Mouse (Mus musculus) neural tube, embryonic 13.5 days (tissue): ENCODE measurements at regions not wholly inside any gene's neighbourhood (a gene's known extent, or its start where the extent isn't known, plus 50 kb on each side); places are given as distances from the start of the nearest gene placed in this dataset.

Experiments
- ATAC-seq: fragments of 200-750 bp; cut with Nextera tagmentation; 2 replicates; pipeline ENCODE4 v1.8.0; 2017; ENCODE audit warnings: low read depth, mild to moderate bottlenecking, moderate TSS enrichment, moderate library complexity
- H3K27ac ChIP-seq: fragments of 300-500 bp; sonication (generic); replicated peaks from 2 replicates; pipeline ENCODE4 v1.5.1; 2015; ENCODE audit warnings: moderate library complexity, mild to moderate bottlenecking, inconsistent platforms
- H3K27me3 ChIP-seq: fragments of 300-500 bp; sonication (generic); 2 replicates; pipeline ENCODE4 v1.6.1; 2015; ENCODE audit warnings: mild to moderate bottlenecking, inconsistent platforms
- H3K36me3 ChIP-seq: fragments of 300-500 bp; sonication (generic); 2 replicates; pipeline ENCODE4 v1.6.1; 2015; ENCODE audit warnings: mild to moderate bottlenecking, inconsistent platforms
- H3K4me1 ChIP-seq: fragments of 300-500 bp; sonication (generic); replicated peaks from 2 replicates; pipeline ENCODE4 v1.6.1; 2015; ENCODE audit warnings: inconsistent platforms
- H3K4me2 ChIP-seq: fragments of 300-500 bp; sonication (generic); 2 replicates; pipeline ENCODE4 v1.6.1; 2015; ENCODE audit warnings: inconsistent platforms, mild to moderate bottlenecking, moderate library complexity
- H3K4me3 ChIP-seq: fragments of 300-500 bp; sonication (generic); 2 replicates; pipeline ENCODE4 v1.5.1; 2015; ENCODE audit warnings: mild to moderate bottlenecking, inconsistent platforms
- H3K9ac ChIP-seq: fragments of 300-500 bp; sonication (generic); 2 replicates; pipeline ENCODE4 v1.6.1; 2015; ENCODE audit warnings: moderate library complexity, mild to moderate bottlenecking, inconsistent platforms
- H3K9me3 ChIP-seq: fragments of 300-500 bp; sonication (generic); 2 replicates; pipeline ENCODE4 v1.6.1; 2016; ENCODE audit warnings: inconsistent platforms
- WGBS: fragments of 180-500 bp; shearing (Covaris S2); methylation state at CpG from one replicate; pipeline ENCODE4 v1.1.7; 2015; 5-methylcytosine and 5-hydroxymethylcytosine counted together

DNA sequence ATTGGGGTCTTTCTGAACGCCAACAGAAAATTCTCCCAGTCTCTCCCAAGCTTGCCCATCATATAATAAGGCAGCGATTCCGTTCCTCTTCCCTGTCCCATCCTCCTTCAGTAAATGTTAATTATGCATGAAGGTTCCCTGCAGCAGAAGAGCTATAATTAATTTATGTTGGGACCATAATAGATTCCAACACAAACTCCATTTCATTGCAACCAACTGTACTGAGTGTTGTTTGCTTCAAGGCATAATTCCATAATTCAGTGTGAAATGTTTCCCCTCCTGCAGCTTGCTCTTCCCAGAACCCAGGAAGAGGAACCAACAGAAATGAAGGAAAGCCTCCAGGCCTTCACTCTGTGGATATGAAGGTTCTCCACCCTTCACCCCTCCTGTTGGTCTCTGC lies 129.0 kb upstream of the B3gat1 start:
- H3K27me3 ChIP-seq = no peaks in the 10 kb centered on the region
- H3K36me3 ChIP-seq = no peaks in the 10 kb centered on the region
- no peaks in the 10 kb centered on the region for H3K4me1 ChIP-seq
- H3K9me3 ChIP-seq = no peaks in the 10 kb centered on the region
- no peak for ATAC-seq
- 74% methylated on average over 3 of the region's 3 CpGs for WGBS
- no peak overlapping the region for H3K4me2 ChIP-seq
- H3K9ac ChIP-seq = no peak overlapping the region
- H3K4me3 ChIP-seq = no peak overlapping the region
- H3K27ac ChIP-seq = no peak overlapping the region

GRCm38 (mm10) chr9:26611711-26612437 lies 121.7 kb upstream of the B3gat1 start:
- Histone ChIP-seq H3K9ac (no peak overlapping the region), H3K27ac (no peak overlapping the region), H3K4me2 (no peak overlapping the region), H3K36me3 (no peaks in the 10 kb centered on the region), H3K4me3 (no peak overlapping the region), H3K4me1 (no peaks in the 10 kb centered on the region), H3K27me3 (no peaks in the 10 kb centered on the region), H3K9me3 (0 out of 2 replicates have a peak, but pooled peaks cover 4% of the 10 kb centered on the region)
- 71% methylated on average over 6 of the region's 6 CpGs for WGBS
- ATAC-seq = no peak

GRCm38 (mm10) chr9:26622840-26623448 lies 110.6 kb upstream of the B3gat1 start:
- Histone ChIP-seq H3K27me3 (no peaks in the 10 kb centered on the region), H3K4me1 (no peaks in the 10 kb centered on the region), H3K9ac (no peak overlapping the region), H3K36me3 (no peaks in the 10 kb centered on the region), H3K9me3 (no peaks in the 10 kb centered on the region), H3K4me3 (no peak overlapping the region), H3K4me2 (no peak overlapping the region), H3K27ac (no peak overlapping the region)
- WGBS = 95% methylated on average over 1 of the region's 1 CpGs
- ATAC-seq = no peak

DNA sequence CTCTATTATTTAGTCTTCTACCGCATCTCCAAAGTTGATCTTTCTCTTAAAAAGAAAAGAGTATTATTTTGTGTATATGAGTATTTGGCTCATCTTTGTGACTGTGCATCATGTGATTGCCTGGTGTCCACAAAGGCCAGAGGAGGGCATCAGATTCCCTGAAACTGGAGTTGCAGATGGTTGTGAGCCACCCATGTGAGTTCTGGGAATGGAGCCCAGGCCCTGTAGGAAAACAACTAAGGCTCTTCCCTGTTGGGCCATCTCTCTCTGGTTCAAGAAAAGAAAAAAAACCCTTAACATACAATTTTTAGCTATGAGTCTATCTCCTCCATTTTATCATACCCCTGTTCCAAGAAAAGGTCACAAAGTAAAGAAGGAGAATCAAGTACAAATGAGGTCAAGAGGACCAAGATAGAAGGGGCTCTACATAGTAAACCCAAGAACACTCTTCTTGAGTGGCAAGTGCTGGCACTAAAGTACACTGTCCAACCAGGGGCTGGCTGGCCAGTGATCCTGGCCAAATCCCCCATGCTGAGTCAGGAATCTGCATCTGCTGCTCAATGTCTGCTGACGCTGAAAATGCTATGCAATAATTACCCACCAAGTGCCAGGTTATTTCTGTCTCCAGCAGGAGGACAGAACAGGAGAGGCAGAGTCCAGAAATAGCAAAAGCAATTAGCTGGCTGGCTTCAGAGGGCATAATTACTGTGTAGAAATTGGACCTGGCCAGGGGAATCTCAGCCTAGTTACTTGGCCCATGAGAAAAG lies 108.2 kb upstream of the B3gat1 start:
- WGBS = 85% methylated on average over 2 of the region's 2 CpGs
- Histone ChIP-seq H3K9ac (no peak overlapping the region), H3K4me3 (no peak overlapping the region), H3K9me3 (no peaks in the 10 kb centered on the region), H3K4me1 (no peaks in the 10 kb centered on the region), H3K36me3 (no peaks in the 10 kb centered on the region), H3K27ac (no peak overlapping the region), H3K4me2 (no peak overlapping the region), H3K27me3 (no peaks in the 10 kb centered on the region)
- ATAC-seq = no peak

- Histone ChIP-seq H3K4me1 (no peaks in the 10 kb centered on the region), H3K4me2 (no peak overlapping the region), H3K27me3 (no peaks in the 10 kb centered on the region), H3K9ac (no peak overlapping the region), H3K27ac (no peak overlapping the region), H3K4me3 (no peak overlapping the region), H3K9me3 (no peaks in the 10 kb centered on the region), H3K36me3 (no peaks in the 10 kb centered on the region)
- no peak for ATAC-seq
- WGBS = 90% methylated on average over 8 of the region's 8 CpGs
Observed at GRCm38 (mm10) chr9:26632891-26633650, 100.5 kb upstream of the B3gat1 start.

GRCm38 (mm10) chr9:26635211-26635610 lies 98.3 kb upstream of the B3gat1 start:
- Histone ChIP-seq H3K4me2 (no peak overlapping the region), H3K4me1 (no peaks in the 10 kb centered on the region), H3K36me3 (no peaks in the 10 kb centered on the region), H3K27ac (no peak overlapping the region), H3K9me3 (no peaks in the 10 kb centered on the region), H3K9ac (no peak overlapping the region), H3K27me3 (no peaks in the 10 kb centered on the region), H3K4me3 (no peak overlapping the region)
- ATAC-seq = no peak

DNA sequence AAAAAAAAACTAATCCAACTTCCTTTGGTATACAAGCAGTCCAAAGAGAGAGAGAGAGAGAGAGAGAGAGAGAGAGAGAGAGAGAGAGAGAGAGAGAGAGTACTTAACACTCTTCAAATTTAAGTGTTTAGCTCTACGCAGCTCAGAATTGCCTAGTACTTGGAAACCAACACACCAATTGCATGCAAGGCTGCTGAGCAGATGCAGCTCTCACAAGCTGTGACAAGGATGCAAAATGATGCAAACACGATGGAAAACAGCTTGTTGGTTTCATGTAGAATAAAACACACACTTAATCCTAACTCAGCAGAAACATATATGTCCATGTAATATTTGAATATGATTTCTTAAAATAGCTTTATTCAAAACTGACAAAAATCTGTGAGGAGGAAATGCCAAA lies 94.9 kb upstream of the B3gat1 start:
- 90% methylated on average over 2 of the region's 2 CpGs for WGBS

GRCm38 (mm10) chr9:26642302-26642701 lies 91.2 kb upstream of the B3gat1 start:
- no peak overlapping the region for H3K9ac ChIP-seq
- H3K4me1 ChIP-seq = no peaks in the 10 kb centered on the region
- H3K27ac ChIP-seq = no peak overlapping the region
- H3K27me3 ChIP-seq = no peaks in the 10 kb centered on the region
- no peaks in the 10 kb centered on the region for H3K36me3 ChIP-seq
- 78% methylated on average over 2 of the region's 2 CpGs for WGBS
- no peak overlapping the region for H3K4me2 ChIP-seq
- H3K4me3 ChIP-seq = no peak overlapping the region
- ATAC-seq = no peak
- H3K9me3 ChIP-seq = no peaks in the 10 kb centered on the region

More for the DNA sequence above, 94.9 kb upstream of the B3gat1 start:
- Histone ChIP-seq H3K9ac (no peak overlapping the region), H3K4me1 (no peaks in the 10 kb centered on the region), H3K36me3 (no peaks in the 10 kb centered on the region), H3K4me2 (no peak overlapping the region), H3K9me3 (no peaks in the 10 kb centered on the region), H3K27me3 (no peaks in the 10 kb centered on the region), H3K4me3 (no peak overlapping the region), H3K27ac (no peak overlapping the region)
- ATAC-seq = no peak

- Histone ChIP-seq H3K4me3 (no peak overlapping the region), H3K9ac (no peak overlapping the region), H3K36me3 (no peaks in the 10 kb centered on the region), H3K4me2 (no peak overlapping the region), H3K27me3 (no peaks in the 10 kb centered on the region), H3K4me1 (no peaks in the 10 kb centered on the region), H3K27ac (no peak overlapping the region), H3K9me3 (no peaks in the 10 kb centered on the region)
- ATAC-seq = no peak
- 85% methylated on average over 4 of the region's 4 CpGs for WGBS
Observed at GRCm38 (mm10) chr9:26642831-26643230, 90.7 kb upstream of the B3gat1 start.

- Histone ChIP-seq H3K4me2 (no peak overlapping the region), H3K27ac (no peak overlapping the region), H3K4me1 (no peaks in the 10 kb centered on the region), H3K9me3 (no peaks in the 10 kb centered on the region), H3K4me3 (no peak overlapping the region), H3K27me3 (no peaks in the 10 kb centered on the region), H3K36me3 (no peaks in the 10 kb centered on the region), H3K9ac (no peak overlapping the region)
- 79% methylated on average over 7 of the region's 7 CpGs for WGBS
- no peak for ATAC-seq
Observed at GRCm38 (mm10) chr9:26649506-26649905, 84.0 kb upstream of the B3gat1 start.

DNA sequence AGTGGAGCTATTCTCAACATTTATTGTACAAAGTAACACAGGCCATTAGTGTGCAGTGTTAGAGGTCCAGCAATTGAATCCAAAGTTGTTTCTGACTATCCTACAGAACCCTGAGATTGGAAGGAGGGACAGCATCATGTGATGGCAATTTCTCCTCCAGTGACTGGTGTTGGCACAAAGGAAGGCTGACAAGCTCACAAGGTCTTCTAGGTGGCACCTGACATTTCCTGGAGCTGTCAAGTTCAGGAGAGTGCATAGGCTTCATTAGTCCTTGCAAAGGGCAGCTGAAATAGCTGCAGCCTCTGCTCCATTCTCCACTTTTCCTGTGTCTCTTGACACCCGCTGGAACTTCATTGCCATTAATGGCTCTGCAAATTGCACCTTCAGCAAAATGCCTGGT lies 80.6 kb upstream of the B3gat1 start:
- Histone ChIP-seq H3K27ac (no peak overlapping the region), H3K4me1 (no peaks in the 10 kb centered on the region), H3K4me2 (no peak overlapping the region), H3K27me3 (no peaks in the 10 kb centered on the region), H3K4me3 (no peak overlapping the region), H3K36me3 (no peaks in the 10 kb centered on the region), H3K9me3 (no peaks in the 10 kb centered on the region), H3K9ac (no peak overlapping the region)
- no peak for ATAC-seq
- 54% methylated on average over 1 of the region's 1 CpGs for WGBS

- Histone ChIP-seq H3K36me3 (no peaks in the 10 kb centered on the region), H3K27ac (no peak overlapping the region), H3K4me1 (no peaks in the 10 kb centered on the region), H3K9me3 (no peaks in the 10 kb centered on the region; the same call in 1 of the 2 replicates), H3K9ac (no peak overlapping the region), H3K27me3 (no peaks in the 10 kb centered on the region), H3K4me3 (no peak overlapping the region), H3K4me2 (no peak overlapping the region)
- ATAC-seq = no peak
- WGBS = 70% methylated on average over 2 of the region's 2 CpGs
Observed at GRCm38 (mm10) chr9:26659366-26659765, 74.2 kb upstream of the B3gat1 start.
